Mouse (Mus musculus) G1E (cell line): ENCODE data around the gene Ebf1. TPM values are rescaled to one million over a fixed set of nuclear protein-coding genes. Genes with fewer than 3 reads are reported as not detected.

Experiments used
- ATAC-seq: 2 replicates; pipeline ENCODE4 v1.8.0; 2016; ENCODE audit warnings: mild to moderate bottlenecking; ENCODE audit not compliant: insufficient number of reproducible peaks, poor library complexity, low FRiP score, severe bottlenecking; ENCODE audit errors: extremely low read depth
- DNase-seq: peaks from one replicate; pipeline ENCODE4 v3.0.0; 2012; ENCODE audit warnings: low spot score
- H3K27me3 ChIP-seq: 2 replicates; pipeline ENCODE4 v1.6.1; 2012; ENCODE audit warnings: mild to moderate bottlenecking, low read length, inconsistent platforms; ENCODE audit not compliant: insufficient read depth
- H3K36me3 ChIP-seq: replicated peaks from 2 replicates; pipeline ENCODE3; 2012; ENCODE audit warnings: mild to moderate bottlenecking, inconsistent platforms
- H3K4me1 ChIP-seq: 2 replicates; pipeline ENCODE4 v1.6.1; 2012; ENCODE audit warnings: low read depth, low read length, inconsistent platforms, mixed read lengths; ENCODE audit not compliant: insufficient read depth
- H3K4me3 ChIP-seq: 2 replicates; pipeline ENCODE4 v1.5.1; 2012; ENCODE audit warnings: low read depth, mild to moderate bottlenecking, inconsistent platforms, low read length, moderate library complexity, mixed read lengths
- H3K9me3 ChIP-seq: replicated peaks from 2 replicates; pipeline ENCODE4 v1.6.1; 2012; ENCODE audit warnings: inconsistent platforms
- CTCF ChIP-seq: IDR thresholded peaks from 2 replicates; pipeline ENCODE4 v1.5.1; 2012; ENCODE audit warnings: low read depth, low read length, inconsistent platforms, mixed read lengths
- GATA1 ChIP-seq: IDR thresholded peaks from 2 replicates; pipeline ENCODE4 v1.6.1; 2012; ENCODE audit warnings: borderline replicate concordance, low read length, inconsistent platforms, mixed read lengths
- GATA2 ChIP-seq: IDR thresholded peaks from 2 replicates; pipeline ENCODE4 v1.6.1; 2012; ENCODE audit warnings: low read depth, low read length, inconsistent platforms, borderline replicate concordance
- POLR2AphosphoS5 ChIP-seq: IDR thresholded peaks from 2 replicates; pipeline ENCODE4 v1.6.1; 2012; ENCODE audit warnings: low read depth, low read length, inconsistent platforms; ENCODE audit not compliant: insufficient replicate concordance
- TAL1 ChIP-seq: conservative IDR thresholded peaks from 2 replicates; pipeline ENCODE4 v1.6.1; 2012; ENCODE audit warnings: low read depth, low read length, inconsistent platforms, mixed read lengths
- polyA plus RNA-seq: library from polyadenylated mRNA; stranded (reverse); fragments of >175 nt; gene quantifications from 2 replicates; pipeline ENCODE4 v1.2.3, GENCODE M21; 2012
- total RNA-seq, 2 experiments: library from RNA; stranded (forward) in 1 of 2; stranded (reverse) in 1 of 2; fragments of 200-1000 nt in 1 of 2; fragments of >200 nt in 1 of 2; fragmentation: Nextera tagmentation in 1 of 2; gene quantifications; 2 replicates each; pipeline ENCODE4 v1.2.3; 2014 to 2017

Ebf1 gene
- total and polyA plus RNA-seq, 3 experiments: 0.05 TPM; not detected in 2

DNA sequence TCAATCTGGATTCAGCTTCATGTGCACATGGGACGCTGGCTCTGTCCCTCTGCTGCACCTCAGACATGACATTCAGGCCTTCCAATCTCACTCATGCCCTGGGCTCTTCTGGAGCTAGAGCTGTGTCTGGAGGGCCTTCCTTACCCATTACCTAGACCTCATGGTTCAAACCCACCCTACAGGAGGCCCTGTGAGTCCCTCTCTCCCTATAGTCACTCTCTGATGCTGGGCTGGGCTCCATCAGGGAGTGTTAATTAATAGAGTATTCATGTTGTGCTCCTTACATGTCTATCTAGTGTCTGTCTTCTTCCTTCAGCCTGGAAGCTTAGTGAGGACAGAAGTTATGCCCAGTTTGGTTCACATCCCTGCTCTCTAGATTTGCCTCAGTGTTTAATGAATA lies 88.7 kb downstream of the Ebf1 start:
- DNase-seq: no peak
- Histone ChIP-seq H3K36me3 (no peaks in the 10 kb centered on the region), H3K4me1 (no peaks in the 10 kb centered on the region), H3K27me3 (peaks cover 4% of the 10 kb centered on the region; the same call in 1 of the 2 replicates), H3K4me3 (no peak overlapping the region), H3K9me3 (no peaks in the 10 kb centered on the region)
- ATAC-seq: no peak
- no peak for TF ChIP-seq GATA2
- TF ChIP-seq GATA1: no peak
- TF ChIP-seq POLR2AphosphoS5: no peak
- TF ChIP-seq CTCF: no peak
- no peak for TF ChIP-seq TAL1

DNA sequence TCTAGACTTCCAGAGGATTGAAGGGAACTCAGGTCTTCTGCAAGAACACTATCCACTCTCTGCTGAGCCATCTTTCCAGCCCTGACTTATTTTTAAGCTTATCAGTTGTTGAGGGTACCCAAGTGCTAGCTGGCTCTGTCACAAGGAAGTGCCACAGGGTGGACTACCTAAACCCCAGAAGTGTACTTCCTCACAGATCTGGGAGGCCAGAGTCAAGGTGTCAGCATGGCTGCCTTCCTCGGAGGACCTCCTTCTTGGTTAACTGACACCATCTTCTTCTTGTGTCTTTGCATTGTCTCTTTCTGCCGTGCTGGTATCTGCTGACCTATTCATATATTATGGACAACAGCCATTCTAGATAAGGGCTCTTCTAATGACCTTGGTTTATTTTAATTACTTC lies 89.3 kb downstream of the Ebf1 start:
- DNase-seq (no peak), ATAC-seq (no peak)
- Histone ChIP-seq H3K36me3 (no peaks in the 10 kb centered on the region), H3K4me3 (no peak overlapping the region), H3K4me1 (no peaks in the 10 kb centered on the region), H3K27me3 (peaks cover 4% of the 10 kb centered on the region; the same call in 1 of the 2 replicates), H3K9me3 (no peaks in the 10 kb centered on the region)
- TF ChIP-seq POLR2AphosphoS5: no peak
- no peak for TF ChIP-seq GATA1

DNA sequence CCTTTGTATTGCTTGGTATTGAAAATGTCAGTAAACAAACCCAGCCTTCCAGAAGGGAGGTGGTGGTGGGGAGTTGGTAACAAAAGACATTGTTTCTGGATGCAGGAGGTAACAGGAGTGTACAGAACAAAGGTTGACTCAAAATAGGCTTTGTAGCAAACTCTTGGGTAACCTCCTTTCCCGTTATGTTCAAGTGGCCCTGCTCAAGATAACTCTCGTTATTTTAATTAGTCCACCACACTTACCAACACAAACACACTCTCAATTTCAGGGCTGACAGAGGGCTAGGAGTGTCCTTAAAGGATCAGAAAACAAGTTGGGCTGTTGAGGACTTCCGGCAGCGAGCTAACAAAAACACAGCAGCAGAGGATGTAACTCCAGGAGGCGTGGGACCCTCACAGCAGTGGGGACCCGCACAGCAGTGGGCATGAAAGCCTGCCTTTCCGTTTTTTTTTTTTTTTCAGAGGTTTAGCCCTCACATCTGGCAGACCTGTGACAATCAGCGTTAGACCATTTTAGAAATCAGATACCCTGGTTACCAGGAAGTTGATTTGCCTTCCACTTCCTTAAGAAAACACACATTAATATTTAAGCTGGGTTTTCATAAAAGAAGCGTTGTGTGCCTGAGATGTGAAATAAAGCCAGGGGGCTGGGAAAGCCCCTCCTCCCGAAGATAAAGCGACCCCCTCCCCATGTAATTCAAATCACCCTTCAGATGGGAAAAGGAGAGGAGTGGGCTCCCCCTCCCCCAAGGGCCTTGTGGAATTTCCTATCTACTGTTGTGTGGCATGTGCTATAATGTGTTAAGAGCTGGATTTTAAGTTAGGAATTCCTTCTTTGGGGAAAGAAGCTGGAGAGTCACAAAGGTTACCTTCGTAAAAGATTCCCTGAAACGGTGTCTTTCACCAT lies 90.5 kb downstream of the Ebf1 start:
- H3K36me3 ChIP-seq: no peaks in the 10 kb centered on the region
- H3K4me1 ChIP-seq: no peaks in the 10 kb centered on the region
- no peak overlapping the region for H3K4me3 ChIP-seq
- ATAC-seq (no peak), DNase-seq (no peak)
- no peaks in the 10 kb centered on the region for H3K9me3 ChIP-seq
- TF ChIP-seq CTCF (no peak), GATA1 (no peak), TAL1 (no peak), GATA2 (no peak), POLR2AphosphoS5 (no peak)
- H3K27me3 ChIP-seq: peaks cover 4% of the 10 kb centered on the region; the same call in 1 of the 2 replicates

DNA sequence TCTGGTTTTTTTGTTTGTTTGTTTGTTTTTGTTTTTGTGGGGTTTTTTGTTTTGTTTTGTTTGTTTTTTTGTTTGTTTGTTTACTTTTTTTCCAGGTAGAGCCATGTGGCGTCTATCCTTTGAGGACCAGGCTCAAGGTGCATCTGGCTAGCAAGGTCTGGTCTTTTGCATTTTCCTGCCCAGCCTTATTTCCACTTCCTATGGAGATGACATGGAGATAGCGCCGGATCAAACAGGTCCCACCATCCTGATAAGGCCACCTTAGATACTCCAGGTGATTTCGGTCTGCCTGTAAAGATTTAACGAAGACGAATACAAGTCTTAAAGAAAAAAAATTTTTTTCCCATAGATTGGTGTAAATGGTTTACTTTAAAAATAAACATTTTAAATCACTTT lies 91.2 kb downstream of the Ebf1 start:
- no peaks in the 10 kb centered on the region for H3K4me1 ChIP-seq
- H3K4me3 ChIP-seq: no peak overlapping the region
- H3K9me3 ChIP-seq: no peaks in the 10 kb centered on the region

DNA sequence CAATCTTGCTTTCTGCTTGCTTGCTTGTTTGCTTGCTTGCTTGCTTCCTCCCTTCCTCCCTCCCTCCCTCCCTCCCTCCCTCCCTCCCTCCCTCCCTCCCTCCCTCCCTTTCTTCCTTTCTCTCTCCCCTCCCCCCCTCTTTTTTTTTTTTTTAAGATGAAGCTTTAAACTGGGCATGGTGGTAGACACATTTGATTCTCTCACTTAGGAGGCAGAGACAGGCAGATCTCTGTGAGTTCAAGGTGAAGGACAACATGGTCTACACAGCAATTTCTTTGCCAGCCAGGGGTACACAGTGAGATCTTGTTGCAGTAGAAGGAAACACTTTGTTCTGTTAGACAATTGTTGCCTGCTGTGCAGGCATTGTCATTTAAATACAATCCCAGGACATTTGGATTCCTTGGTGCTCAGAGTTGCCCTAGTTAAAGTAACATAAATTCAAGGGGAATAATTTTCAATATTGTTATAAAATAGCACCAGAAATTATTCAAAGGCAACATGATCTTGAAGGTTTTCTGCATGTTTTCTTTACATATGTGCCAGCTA lies 92.0 kb downstream of the Ebf1 start:
- Histone ChIP-seq H3K4me1 (no peaks in the 10 kb centered on the region), H3K36me3 (no peaks in the 10 kb centered on the region), H3K4me3 (no peak overlapping the region), H3K27me3 (peaks cover 4% of the 10 kb centered on the region; the same call in 1 of the 2 replicates), H3K9me3 (no peaks in the 10 kb centered on the region)
- DNase-seq: no peak
- ATAC-seq: no peak
- no peak for TF ChIP-seq GATA2
- no peak for TF ChIP-seq TAL1
- no peak for TF ChIP-seq POLR2AphosphoS5
- TF ChIP-seq CTCF: no peak
- TF ChIP-seq GATA1: no peak

More for the DNA sequence above, 91.2 kb downstream of the Ebf1 start:
- H3K36me3 ChIP-seq: no peaks in the 10 kb centered on the region
- no peak for TF ChIP-seq POLR2AphosphoS5
- no peak for TF ChIP-seq GATA2
- TF ChIP-seq CTCF: no peak
- ATAC-seq (no peak), DNase-seq (no peak)
- H3K27me3 ChIP-seq: peaks cover 4% of the 10 kb centered on the region; the same call in 1 of the 2 replicates

DNA sequence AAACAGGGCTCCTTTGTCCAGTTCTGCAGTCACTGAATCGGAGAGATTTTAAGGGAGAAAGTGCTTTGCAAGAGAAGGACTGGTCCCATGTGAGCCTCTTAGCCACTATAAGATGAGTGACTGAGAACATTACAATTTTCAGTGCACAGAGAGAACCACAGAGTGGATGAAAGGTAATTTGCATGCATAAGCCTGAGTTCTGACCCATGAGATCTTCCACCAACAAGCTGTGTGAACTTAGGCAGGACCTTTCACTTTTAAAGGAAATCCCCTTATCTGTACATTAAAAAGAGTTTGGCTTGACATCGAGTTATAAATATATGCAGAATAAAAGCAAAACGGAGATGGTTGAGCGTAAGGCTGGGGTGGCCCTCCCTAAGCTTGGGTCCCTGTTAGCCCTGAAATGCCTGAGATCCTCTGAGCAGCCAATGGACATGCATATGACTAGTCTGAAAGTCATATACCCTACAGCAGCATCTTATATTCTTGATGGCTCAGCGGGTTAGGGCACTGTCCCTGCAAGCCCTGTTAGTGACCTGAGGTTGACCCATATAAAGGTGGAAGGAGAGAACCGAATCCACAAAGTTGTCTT lies 92.8 kb downstream of the Ebf1 start:
- Histone ChIP-seq H3K27me3 (peaks cover 4% of the 10 kb centered on the region; the same call in 1 of the 2 replicates), H3K9me3 (no peaks in the 10 kb centered on the region), H3K4me3 (no peak overlapping the region), H3K4me1 (no peaks in the 10 kb centered on the region), H3K36me3 (no peaks in the 10 kb centered on the region)
- TF ChIP-seq GATA2 (no peak), CTCF (no peak), TAL1 (no peak), POLR2AphosphoS5 (no peak), GATA1 (no peak)
- ATAC-seq (no peak), DNase-seq (no peak)
